Mouse (Mus musculus) midbrain, embryonic 13.5 days (tissue): Measurements from ENCODE around the gene Tuba8. TPM values are rescaled to one million over a fixed set of nuclear protein-coding genes. Genes with fewer than 3 reads are reported as not detected.

ENCODE experiments used
- ATAC-seq: fragments of 200-750 bp; cut with Nextera tagmentation; 2 replicates; pipeline ENCODE4 v1.8.0; 2017; ENCODE audit warnings: mild to moderate bottlenecking, moderate TSS enrichment, moderate library complexity
- H3K27ac ChIP-seq: fragments of 300-500 bp; sonication (generic); 2 replicates; pipeline ENCODE4 v1.5.1; 2015; ENCODE audit warnings: inconsistent platforms, mild to moderate bottlenecking, moderate library complexity
- H3K27me3 ChIP-seq: fragments of 300-500 bp; sonication (generic); 2 replicates; pipeline ENCODE4 v1.6.1; 2015; ENCODE audit warnings: mild to moderate bottlenecking, inconsistent platforms
- H3K36me3 ChIP-seq: fragments of 300-500 bp; sonication (generic); 2 replicates; pipeline ENCODE4 v1.6.1; 2015; ENCODE audit warnings: mild to moderate bottlenecking, inconsistent platforms
- H3K4me1 ChIP-seq: fragments of 300-500 bp; sonication (generic); replicated peaks from 2 replicates; pipeline ENCODE4 v1.6.1; 2015; ENCODE audit warnings: inconsistent platforms
- H3K4me2 ChIP-seq: fragments of 300-500 bp; sonication (generic); replicated peaks from 2 replicates; pipeline ENCODE4 v1.6.1; 2015; ENCODE audit warnings: moderate library complexity, mild to moderate bottlenecking, inconsistent platforms
- H3K4me3 ChIP-seq: fragments of 300-500 bp; sonication (generic); replicated peaks from 2 replicates; pipeline ENCODE4 v1.5.1; 2015; ENCODE audit warnings: mild to moderate bottlenecking, inconsistent platforms
- H3K9ac ChIP-seq: fragments of 300-500 bp; sonication (generic); replicated peaks from 2 replicates; pipeline ENCODE4 v1.6.1; 2015; ENCODE audit warnings: mild to moderate bottlenecking, inconsistent platforms
- H3K9me3 ChIP-seq: fragments of 300-500 bp; sonication (generic); 2 replicates; pipeline ENCODE4 v1.6.1; 2016; ENCODE audit warnings: mild to moderate bottlenecking, inconsistent platforms
- WGBS: fragments of 180-500 bp; shearing (Covaris S2); methylation state at CpG from one replicate; pipeline ENCODE4 v1.1.7; 2015; 5-methylcytosine and 5-hydroxymethylcytosine counted together
- polyA plus RNA-seq: library from polyadenylated mRNA; unstranded; fragments of >200 nt; fragmentation: Nextera tagmentation; extraction: Ambion mirVana; gene quantifications from 2 replicates; pipeline ENCODE4 v1.2.1, GENCODE M21; 2015

Tuba8 gene
- polyA plus RNA-seq, 1 experiment from 2014 or later, result 0.15 TPM

GRCm38 (mm10) chr6:121220181-121220580 lies 9.7 kb downstream of the Tuba8 start:
- ATAC-seq, result no peak
- no peaks in the 10 kb centered on the region for H3K36me3 ChIP-seq
- H3K27ac ChIP-seq, result no peak overlapping the region
- H3K9ac ChIP-seq, result no peak overlapping the region
- no peak overlapping the region for H3K4me2 ChIP-seq
- H3K4me1 ChIP-seq, result no peaks in the 10 kb centered on the region
- no peak overlapping the region for H3K4me3 ChIP-seq
- 92% methylated on average over 10 of the region's 10 CpGs for WGBS
- no peaks in the 10 kb centered on the region for H3K9me3 ChIP-seq
- no peaks in the 10 kb centered on the region for H3K27me3 ChIP-seq

DNA sequence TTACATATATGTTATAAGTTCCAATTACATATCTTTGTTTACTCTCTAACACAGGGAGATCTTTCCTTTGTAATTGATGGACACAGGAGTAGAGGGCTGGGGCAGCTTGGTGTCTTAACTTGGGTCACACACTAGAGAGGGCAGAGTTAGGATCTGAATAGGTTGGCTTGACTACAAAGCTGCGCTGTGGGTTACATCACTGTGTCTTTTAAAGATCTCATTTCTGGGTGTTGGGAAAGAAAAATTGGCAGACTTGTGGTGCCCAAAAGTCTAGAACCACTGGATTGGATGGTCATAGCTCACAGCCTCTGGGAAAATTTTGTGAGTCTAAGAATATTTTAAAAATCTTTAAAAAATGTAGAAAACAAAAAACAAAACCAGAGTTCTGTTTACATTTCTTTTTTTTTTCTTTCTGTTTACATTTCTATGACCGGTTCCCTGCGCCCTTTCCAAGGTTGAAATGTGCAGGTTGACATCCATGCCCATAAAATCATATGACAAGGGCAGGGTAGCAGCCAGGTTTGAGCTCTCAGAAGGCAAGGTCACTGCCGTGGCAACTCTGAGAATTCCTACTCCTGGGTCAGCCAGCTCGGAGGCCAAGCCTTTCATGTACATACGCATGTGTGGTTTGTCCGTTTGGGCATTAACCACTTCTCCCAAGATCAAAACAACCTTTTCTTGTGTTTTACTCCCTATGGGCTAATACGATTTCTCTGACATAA lies 11.5 kb downstream of the Tuba8 start:
- no peaks in the 10 kb centered on the region for H3K9me3 ChIP-seq
- no peak overlapping the region for H3K4me3 ChIP-seq
- H3K4me2 ChIP-seq, result no peak overlapping the region
- no peaks in the 10 kb centered on the region for H3K27me3 ChIP-seq
- no peak for ATAC-seq
- no peaks in the 10 kb centered on the region for H3K4me1 ChIP-seq
- WGBS, result 86% methylated on average over 8 of the region's 8 CpGs
- H3K27ac ChIP-seq, result no peak overlapping the region
- H3K9ac ChIP-seq, result no peak overlapping the region
- H3K36me3 ChIP-seq, result no peaks in the 10 kb centered on the region

DNA sequence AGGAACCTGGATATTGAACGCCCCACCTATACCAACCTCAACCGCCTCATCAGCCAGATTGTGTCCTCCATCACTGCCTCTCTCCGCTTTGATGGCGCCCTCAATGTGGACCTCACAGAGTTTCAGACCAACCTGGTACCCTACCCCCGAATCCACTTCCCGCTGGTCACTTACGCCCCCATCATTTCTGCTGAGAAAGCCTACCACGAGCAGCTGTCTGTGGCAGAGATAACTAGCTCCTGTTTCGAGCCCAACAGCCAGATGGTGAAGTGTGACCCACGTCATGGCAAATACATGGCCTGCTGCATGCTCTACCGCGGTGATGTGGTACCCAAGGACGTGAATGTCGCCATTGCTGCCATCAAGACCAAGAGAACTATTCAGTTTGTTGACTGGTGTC lies 12.5 kb downstream of the Tuba8 start:
- no peaks in the 10 kb centered on the region for H3K9me3 ChIP-seq
- no peaks in the 10 kb centered on the region for H3K27me3 ChIP-seq
- ATAC-seq, result no peak
- H3K36me3 ChIP-seq, result no peaks in the 10 kb centered on the region
- no peak overlapping the region for H3K9ac ChIP-seq
- no peak overlapping the region for H3K27ac ChIP-seq
- no peak overlapping the region for H3K4me2 ChIP-seq
- 95% methylated on average over 14 of the region's 14 CpGs for WGBS
- no peak overlapping the region for H3K4me3 ChIP-seq
- no peaks in the 10 kb centered on the region for H3K4me1 ChIP-seq

- WGBS, result 82% methylated on average over 5 of the region's 5 CpGs
- H3K36me3 ChIP-seq, result no peaks in the 10 kb centered on the region
- H3K9ac ChIP-seq, result no peak overlapping the region
- H3K27ac ChIP-seq, result no peak overlapping the region
- no peaks in the 10 kb centered on the region for H3K27me3 ChIP-seq
- H3K4me1 ChIP-seq, result no peaks in the 10 kb centered on the region
- H3K4me2 ChIP-seq, result no peak overlapping the region
- H3K4me3 ChIP-seq, result no peak overlapping the region
- ATAC-seq, result no peak
- no peaks in the 10 kb centered on the region for H3K9me3 ChIP-seq
These were observed 13.6 kb downstream of the Tuba8 start for GRCm38 (mm10) chr6:121224067-121224466.

- Histone ChIP-seq H3K27ac (no peak overlapping the region), H3K4me2 (no peak overlapping the region), H3K9me3 (no peaks in the 10 kb centered on the region), H3K9ac (no peak overlapping the region), H3K27me3 (no peaks in the 10 kb centered on the region), H3K4me3 (no peak overlapping the region), H3K36me3 (no peaks in the 10 kb centered on the region), H3K4me1 (no peaks in the 10 kb centered on the region)
- WGBS, result 38% methylated on average over 6 of the region's 6 CpGs
- ATAC-seq, result no peak
These were observed 14.5 kb downstream of the Tuba8 start for GRCm38 (mm10) chr6:121224993-121225392.

DNA sequence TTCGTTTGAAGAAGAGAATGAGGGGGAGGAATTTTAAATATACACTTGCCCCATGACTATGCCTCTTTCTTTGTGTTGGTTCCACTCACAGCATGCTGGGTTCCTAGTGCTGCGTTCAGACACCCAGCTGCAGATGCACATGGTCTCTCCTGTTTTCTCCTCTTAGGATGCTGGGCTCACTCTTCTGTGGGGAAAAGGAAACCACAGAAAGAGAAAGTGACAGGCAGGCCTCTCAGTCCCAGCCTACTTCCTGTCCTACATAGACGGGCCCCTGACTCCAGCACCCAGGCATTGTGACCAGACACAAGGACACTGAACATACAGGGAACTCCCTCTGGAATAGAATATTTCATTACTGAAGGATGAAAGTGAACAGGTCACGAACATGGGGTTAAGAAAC lies 15.5 kb downstream of the Tuba8 start:
- H3K27me3 ChIP-seq, result no peaks in the 10 kb centered on the region
- H3K9me3 ChIP-seq, result no peaks in the 10 kb centered on the region
- H3K4me1 ChIP-seq, result no peaks in the 10 kb centered on the region
- WGBS, result 79% methylated on average over 4 of the region's 4 CpGs
- H3K27ac ChIP-seq, result no peak overlapping the region
- no peak overlapping the region for H3K4me2 ChIP-seq
- H3K9ac ChIP-seq, result no peak overlapping the region
- no peak for ATAC-seq
- H3K4me3 ChIP-seq, result no peak overlapping the region
- H3K36me3 ChIP-seq, result no peaks in the 10 kb centered on the region

GRCm38 (mm10) chr6:121226744-121227143 lies 16.2 kb downstream of the Tuba8 start:
- Histone ChIP-seq H3K9me3 (no peaks in the 10 kb centered on the region), H3K9ac (no peak overlapping the region), H3K4me2 (no peak overlapping the region), H3K36me3 (no peaks in the 10 kb centered on the region), H3K4me1 (no peaks in the 10 kb centered on the region), H3K27ac (no peak overlapping the region), H3K4me3 (no peak overlapping the region), H3K27me3 (no peaks in the 10 kb centered on the region)
- ATAC-seq, result no peak
- 98% methylated on average over 2 of the region's 2 CpGs for WGBS

DNA sequence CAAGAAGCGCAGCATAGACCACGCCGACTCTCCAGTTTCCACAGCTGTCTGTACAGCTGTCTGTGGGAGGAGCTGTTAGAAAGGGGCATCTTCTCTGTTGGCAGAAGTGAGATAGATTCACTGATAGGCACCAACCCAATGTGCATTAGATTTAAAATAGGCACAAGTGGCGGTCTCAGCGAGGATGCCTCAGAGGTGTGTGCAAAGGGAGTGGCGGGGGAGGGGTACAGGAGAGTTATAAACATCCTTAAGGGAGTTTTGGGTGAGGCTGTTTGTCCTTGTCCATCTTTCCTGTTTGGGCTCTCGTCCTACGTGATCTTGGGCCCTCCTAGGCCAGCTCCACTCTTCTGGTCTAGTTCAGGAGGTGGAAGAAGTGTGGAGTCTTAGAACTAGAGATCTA lies 17.9 kb downstream of the Tuba8 start:
- 76% methylated on average over 8 of the region's 8 CpGs for WGBS
- H3K36me3 ChIP-seq, result no peaks in the 10 kb centered on the region
- no peaks in the 10 kb centered on the region for H3K9me3 ChIP-seq
- H3K27me3 ChIP-seq, result no peaks in the 10 kb centered on the region
- no peak for ATAC-seq
- H3K4me2 ChIP-seq, result no peak overlapping the region
- no peak overlapping the region for H3K9ac ChIP-seq
- no peak overlapping the region for H3K27ac ChIP-seq
- H3K4me3 ChIP-seq, result no peak overlapping the region
- H3K4me1 ChIP-seq, result no peaks in the 10 kb centered on the region

DNA sequence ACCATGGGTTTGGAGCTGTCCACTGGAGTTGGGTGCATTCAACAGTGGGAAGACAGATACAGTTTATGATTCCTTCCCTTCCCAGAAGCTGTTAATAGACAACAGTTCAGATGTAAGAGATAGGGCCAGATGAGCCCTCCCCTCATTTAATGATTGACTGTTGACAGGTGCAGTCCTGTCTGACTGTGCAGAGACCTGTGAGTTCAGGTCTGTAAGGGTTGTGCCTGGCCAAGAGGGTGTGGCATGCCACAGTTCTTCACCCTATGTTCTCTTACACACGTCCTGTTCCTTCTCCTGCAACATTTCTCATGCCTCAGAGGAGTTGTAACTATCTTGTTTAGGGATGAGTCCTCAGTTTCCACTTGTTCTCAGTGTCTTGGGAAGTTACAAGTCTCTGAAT lies 22.2 kb downstream of the Tuba8 start:
- no peak for ATAC-seq
- Histone ChIP-seq H3K4me2 (no peak overlapping the region), H3K27ac (no peak overlapping the region), H3K27me3 (no peaks in the 10 kb centered on the region), H3K9me3 (no peaks in the 10 kb centered on the region), H3K36me3 (no peaks in the 10 kb centered on the region), H3K4me1 (no peaks in the 10 kb centered on the region), H3K9ac (no peak overlapping the region), H3K4me3 (no peak overlapping the region)
- WGBS, result 67% methylated on average over 1 of the region's 1 CpGs

DNA sequence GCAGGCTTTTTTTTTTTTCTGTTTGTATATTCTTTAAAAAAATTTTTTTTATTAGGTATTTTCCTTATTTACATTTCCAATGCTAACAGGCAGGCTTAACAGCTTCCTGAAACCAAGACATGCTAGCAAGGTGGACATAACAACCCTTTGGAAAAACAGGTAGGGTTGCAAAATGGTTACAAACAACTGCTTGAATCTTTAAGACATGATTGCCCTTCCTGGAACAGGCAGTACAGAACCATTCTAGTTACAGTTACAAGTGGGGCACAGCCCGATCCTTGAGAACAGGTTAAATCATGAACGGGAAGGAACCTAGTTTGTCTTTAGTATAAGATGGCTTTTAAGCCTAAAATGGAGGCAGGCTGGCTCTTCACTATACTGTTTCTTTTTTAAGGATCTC lies 25.9 kb downstream of the Tuba8 start:
- no peak overlapping the region for H3K4me3 ChIP-seq
- ATAC-seq, result no peak
- 94% methylated on average over 2 of the region's 2 CpGs for WGBS

DNA sequence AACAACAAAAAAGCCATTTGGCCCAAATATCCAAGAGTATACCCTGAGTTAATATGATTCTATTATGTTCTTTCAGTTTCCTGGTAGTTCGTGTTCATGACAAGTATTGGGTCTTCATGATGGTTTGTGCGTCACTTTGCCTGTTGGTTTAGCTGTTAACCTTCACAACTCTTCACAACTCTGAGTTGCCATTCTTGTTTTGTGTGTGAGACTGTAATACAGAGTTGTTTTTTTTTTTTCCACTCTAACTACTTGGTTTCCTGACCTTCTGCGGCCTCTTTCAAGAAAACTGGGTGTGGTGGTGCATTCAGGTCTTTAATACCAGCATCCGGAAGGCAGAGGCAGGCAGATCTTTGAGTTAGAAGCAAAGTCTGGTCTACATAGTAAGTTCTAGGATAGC lies 27.7 kb downstream of the Tuba8 start:
- WGBS, result 94% methylated on average over 4 of the region's 4 CpGs
- Histone ChIP-seq H3K4me3 (no peak overlapping the region), H3K4me1 (no peaks in the 10 kb centered on the region), H3K9me3 (no peaks in the 10 kb centered on the region), H3K36me3 (no peaks in the 10 kb centered on the region), H3K9ac (no peak overlapping the region), H3K27me3 (no peaks in the 10 kb centered on the region; the same call in 1 of the 2 replicates), H3K4me2 (no peak overlapping the region), H3K27ac (no peak overlapping the region)
- no peak for ATAC-seq

More for the DNA sequence above, 25.9 kb downstream of the Tuba8 start:
- no peaks in the 10 kb centered on the region for H3K9me3 ChIP-seq
- no peaks in the 10 kb centered on the region; the same call in 1 of the 2 replicates for H3K27me3 ChIP-seq
- H3K36me3 ChIP-seq, result no peaks in the 10 kb centered on the region
- H3K4me2 ChIP-seq, result no peak overlapping the region
- H3K4me1 ChIP-seq, result no peaks in the 10 kb centered on the region
- no peak overlapping the region for H3K9ac ChIP-seq
- H3K27ac ChIP-seq, result no peak overlapping the region

DNA sequence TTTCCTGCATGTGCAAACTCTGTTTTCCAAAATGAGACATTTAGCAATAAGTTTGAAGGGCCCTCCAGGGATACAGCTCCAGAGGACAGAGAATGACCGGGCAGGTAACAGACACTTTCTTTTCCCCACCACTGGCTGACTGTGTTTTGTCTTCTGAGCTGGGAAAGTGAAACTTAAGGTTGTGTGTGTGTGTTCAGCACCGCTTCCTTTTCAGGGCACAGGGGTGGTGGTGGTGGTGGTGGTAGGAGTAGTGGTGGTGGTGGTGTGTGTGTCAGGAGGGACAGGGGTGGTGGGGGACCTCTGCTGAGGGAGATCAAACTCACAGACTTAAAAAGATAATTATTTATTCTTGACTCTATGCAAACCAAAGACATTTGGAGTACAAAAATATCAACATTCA lies 31.3 kb downstream of the Tuba8 start:
- Histone ChIP-seq H3K9ac (no peak overlapping the region), H3K9me3 (no peaks in the 10 kb centered on the region), H3K36me3 (no peaks in the 10 kb centered on the region), H3K4me2 (no peak overlapping the region), H3K4me3 (no peak overlapping the region), H3K27ac (no peak overlapping the region), H3K27me3 (peaks cover 13% of the 10 kb centered on the region), H3K4me1 (0 out of 2 replicates have a peak, but pooled peaks cover 8% of the 10 kb centered on the region)
- 83% methylated on average over 2 of the region's 2 CpGs for WGBS
- no peak for ATAC-seq

DNA sequence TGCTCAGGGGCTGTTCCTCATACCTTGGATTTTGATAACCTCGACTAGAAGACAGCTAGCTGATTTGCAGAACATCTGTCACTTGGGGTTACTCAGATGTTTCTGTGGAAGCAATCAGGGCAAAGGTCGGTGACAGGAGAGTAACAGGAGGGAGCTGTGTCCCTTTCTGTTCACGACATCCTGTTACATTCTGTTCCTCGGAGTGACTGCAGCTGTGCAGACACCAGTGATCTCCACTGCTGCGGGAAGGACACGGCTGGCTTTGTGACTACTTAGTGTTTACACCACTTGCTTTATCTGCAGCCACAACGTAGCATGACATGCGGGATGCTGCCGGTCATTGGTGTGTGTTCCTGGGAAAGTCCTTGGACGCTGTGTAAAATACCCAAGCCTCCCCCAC lies 32.7 kb downstream of the Tuba8 start:
- Histone ChIP-seq H3K4me2 (no peak overlapping the region), H3K4me3 (no peak overlapping the region), H3K27ac (no peak overlapping the region), H3K4me1 (0 out of 2 replicates have a peak, but pooled peaks cover 8% of the 10 kb centered on the region), H3K9me3 (no peaks in the 10 kb centered on the region), H3K36me3 (no peaks in the 10 kb centered on the region), H3K9ac (no peak overlapping the region), H3K27me3 (peaks cover 26% of the 10 kb centered on the region)
- ATAC-seq, result no peak
- WGBS, result 71% methylated on average over 10 of the region's 10 CpGs
